Mouse (Mus musculus): Measurements from ENCODE around the gene Fbxl12. TPM values are rescaled to one million over a fixed set of nuclear protein-coding genes. Genes with fewer than 3 reads are reported as not detected.
"Not testable (repeated sequence)": the region's sequence is repeated elsewhere in the genome, so short reads cannot be mapped to it uniquely, and the experiment has no call there.

The Fbxl12 gene
- total RNA-seq (2021): 10 to 100 TPM; 10.1 to 10.2 TPM

DNA sequence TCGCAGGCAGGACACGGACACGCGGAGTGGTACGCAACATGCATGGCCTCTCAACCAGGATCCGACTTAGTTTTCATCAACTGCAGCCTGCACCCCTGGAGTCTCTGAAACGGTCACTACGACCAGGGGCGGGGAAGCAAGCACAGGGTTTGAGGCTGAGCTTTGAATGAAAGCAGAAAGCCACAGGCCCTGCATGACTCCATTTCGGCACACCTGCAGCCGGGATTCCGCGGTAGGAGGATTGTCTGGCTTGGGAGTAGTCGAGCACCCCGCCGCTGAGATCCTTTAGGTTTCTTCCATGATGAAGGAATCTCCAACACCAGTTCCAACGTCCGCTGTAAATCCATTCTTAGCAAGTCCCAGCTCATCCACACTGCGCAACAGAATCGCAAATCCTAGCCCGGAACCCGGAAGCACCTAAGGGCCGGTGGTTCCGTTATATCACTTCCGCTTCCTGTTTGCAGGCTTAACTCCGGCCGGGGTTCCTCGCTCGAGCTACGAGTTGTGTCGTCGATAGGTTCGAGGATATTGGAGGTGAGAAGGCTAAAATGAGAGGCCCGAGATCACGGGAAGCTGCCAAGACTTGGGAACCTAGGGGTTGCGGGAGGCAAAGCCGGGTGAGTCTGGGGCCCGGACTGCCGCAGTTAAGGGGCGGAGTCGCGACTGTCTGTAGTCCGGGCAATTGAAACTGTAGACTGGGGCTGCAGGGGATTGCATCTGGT lies at the start of gene Fbxl12:
TSS of gene Fbxl12 (minus strand) at position 408 of the 722 bp plus-strand sequence.
- DNase-seq: peak; percentile 76 to 83
- intact Hi-C loops (cut with DNase I): loop anchor here (10.0 kb wide), 1 partner anchor 150 kb away; the partner anchor contains the start of gene Zfp426

DNA sequence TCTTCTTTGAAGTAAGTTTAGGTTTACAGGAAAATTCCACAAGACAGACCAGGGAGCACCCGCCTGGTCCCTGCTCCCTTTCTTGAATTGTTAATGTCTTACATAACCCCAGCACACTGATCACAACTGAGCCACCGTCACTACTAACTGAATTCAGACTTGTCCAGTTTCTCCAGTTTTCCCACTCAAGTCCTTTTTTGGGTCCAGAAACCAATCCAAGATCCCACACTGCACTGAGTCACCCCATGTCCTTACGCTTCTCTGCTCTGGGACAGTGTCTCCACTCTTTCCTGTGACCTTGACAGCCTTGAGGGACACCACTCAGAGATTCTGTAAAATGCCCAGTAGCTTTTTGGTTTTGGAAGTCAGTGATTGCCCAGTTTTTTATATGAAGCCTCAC lies 48.3 kb upstream of the Fbxl12 start:
- intact Hi-C loops (cut with DNase I): no loop called here
- no peak for DNase-seq

DNA sequence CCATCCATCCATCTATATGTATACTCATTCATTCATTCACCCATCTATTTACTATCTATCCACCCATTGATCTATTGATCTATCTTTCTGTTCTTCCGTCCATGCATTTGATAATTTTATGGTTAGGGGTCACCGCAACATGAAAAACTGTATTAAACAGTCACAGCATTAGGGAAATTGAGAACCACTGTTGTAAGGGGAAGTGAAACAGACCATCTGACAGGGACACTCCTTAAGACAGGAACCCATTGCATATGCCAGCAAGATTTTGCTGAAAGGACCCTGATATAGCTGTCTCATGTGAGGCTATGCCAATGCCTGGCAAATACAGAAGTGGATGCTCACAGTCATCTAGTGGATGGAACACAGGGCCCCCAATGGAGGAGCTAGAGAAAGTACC lies 45.9 kb upstream of the Fbxl12 start:
- DNase-seq; intact Hi-C loops (cut with DNase I): not testable (repeated sequence)

DNA sequence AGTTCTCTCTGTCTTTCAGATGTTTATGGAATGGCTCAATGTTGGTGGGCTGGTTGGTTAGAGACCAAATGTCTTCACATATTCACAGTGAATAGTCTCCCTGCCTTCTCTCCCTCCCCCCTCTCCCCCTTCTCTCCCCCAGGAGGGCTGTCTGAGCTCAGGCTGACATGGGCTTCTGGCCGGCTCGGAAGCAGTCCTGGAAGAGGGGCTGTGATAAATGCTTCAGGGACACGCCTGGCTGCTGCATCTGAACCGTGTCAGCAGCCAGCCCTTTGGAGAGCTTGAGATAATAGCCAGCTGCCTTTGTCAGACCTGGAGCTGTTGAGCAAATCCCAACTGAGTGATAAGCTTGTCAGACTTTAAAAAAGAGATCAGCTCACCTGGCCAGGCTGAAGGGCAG lies 45.3 kb upstream of the Fbxl12 start:
- intact Hi-C loops (cut with DNase I): no loop called here
- no peak for DNase-seq

DNA sequence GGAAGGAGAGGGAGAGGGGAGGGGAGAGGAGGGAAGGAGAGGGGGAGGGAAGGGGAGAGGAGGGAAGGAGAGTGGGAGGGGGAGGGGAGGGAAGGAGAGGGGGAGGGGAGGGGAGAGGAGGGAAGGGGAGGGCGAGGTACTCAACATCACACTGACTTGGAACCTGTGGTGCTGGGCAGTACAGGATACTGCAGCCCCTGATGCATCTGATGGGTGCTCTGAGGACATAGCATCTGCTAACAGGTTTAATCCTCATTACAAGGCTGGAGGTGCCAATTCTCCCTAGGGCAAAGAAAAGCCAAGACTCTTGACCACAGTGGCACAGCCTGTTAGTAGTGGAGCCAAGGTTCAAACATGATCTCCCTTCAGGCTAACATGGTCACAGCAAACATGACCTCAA lies 44.8 kb upstream of the Fbxl12 start:
- no peak for DNase-seq
- intact Hi-C loops (cut with DNase I): no loop called here

DNA sequence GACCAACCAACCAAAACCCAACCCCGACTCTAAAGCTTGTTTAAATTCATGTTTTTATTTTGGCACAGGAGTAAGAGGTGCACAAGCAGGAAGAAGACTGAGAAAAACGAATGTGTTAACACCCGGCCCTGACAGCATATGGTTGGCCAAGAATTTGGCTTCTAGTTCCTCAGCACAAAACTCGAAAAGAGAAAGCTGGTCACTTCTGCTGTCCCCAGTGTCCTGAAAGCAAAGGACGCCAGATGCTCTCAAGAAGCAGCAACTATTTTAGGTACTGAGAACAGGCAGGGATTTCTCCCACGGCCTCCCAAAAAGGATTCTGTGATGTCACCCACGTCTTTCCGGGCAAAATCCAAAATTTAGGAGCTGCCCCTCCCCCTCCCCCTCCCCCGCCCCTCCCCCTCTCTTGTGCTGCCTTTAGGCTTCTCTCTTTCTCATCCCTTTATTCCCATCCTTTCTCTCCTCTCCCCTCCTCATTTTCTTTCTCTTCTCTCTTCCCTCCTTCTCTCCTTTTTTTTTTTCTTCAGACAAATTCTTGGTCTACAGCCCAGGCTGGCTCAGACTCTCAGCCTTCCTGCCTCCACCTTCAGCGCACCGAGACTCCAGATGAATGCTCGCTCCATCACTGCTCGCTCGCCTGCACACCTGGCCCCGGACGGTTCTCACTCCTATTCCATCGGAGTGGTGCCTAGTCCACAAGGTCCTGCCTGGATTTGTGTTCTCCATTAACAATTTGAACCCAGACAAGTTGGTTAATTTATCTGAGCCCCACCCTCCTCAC lies 40.7 kb upstream of the Fbxl12 start:
- intact Hi-C loops (cut with DNase I): no loop called here
- DNase-seq: no peak

DNA sequence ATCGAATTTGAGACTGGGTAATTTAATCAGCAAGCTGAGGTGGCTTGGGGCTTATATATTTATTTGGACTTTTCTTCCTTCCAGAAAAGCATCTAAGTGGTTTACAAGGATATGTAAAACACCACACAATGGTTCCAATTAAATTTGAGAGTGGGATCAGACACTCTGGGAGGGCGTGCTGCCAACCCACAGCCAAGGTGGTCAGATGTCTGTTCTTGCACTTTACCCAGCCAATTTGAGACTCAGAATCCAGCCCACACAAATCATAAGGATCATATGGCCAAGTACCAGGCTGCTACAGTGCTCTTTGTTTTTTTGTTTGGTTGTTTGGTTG lies 37.8 kb upstream of the Fbxl12 start:
- intact Hi-C loops (cut with DNase I): no loop called here
- DNase-seq: no peak

DNA sequence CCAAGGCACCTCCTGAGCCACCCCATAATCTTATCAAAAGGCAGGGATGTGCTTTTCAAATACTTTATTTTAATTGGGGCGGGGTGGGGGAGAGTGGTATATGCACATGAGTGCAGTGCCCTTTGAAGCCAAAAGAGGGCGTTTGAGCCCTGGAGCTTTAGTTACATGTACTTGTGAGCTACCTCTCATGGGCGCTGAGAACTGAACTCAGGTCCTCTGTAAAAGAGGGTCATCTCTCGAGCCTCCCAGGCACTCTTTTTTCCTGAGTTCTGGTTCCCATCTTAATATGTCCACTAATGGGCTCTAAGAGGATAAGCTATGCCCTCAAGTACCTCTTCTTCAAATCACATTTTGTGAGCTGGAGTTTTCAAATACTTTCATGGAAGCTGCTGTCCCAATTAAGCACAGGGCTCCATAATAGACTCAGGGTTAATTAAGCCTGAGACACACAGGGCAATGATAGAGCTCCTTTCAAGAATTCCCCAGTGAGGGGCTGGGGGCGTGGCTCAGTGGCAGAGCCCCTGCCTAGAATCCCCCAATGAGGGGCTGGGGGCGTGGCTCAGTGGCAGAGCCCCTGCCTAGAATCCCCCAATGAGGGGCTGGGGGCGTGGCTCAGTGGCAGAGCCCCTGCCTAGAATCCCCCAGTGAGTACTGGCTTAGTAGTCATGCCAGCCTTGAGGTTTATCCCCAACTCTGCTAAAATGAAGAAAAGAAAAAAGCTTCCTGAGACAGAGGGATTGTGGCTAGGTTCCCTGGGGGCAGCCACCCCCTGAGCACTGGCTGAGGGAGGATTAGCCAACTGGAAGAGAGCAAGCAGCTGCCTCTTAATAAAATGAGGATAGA lies 37.2 kb upstream of the Fbxl12 start:
- intact Hi-C loops (cut with DNase I): no loop called here
- no peak for DNase-seq

DNA sequence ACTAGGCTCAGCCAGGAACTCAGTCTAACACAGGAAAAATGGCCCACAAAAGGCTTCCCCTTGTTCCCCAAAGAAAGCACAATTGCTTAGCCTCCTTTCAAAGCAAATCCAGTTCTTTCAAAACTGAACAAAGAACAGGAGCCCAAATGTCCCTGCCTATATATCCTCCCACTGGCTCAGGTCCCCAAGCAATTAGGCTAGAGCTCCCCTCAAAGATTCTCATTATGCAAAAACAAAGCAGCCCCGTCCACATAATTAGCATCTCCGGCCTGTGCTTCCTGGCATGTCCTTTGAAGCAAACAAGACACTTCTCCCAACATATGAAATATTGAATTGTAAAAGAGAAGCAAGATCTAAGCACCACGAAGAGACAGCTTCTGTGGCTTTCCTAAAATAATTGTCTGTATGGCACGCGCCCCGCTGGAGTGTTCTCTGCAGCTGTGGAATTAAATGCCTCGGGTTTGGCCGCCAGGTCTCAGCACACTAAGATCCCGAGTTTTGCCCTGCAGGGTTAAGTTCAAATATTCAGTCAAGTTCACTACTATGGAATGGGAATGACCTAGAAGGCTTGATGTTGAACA lies 35.9 kb upstream of the Fbxl12 start:
- intact Hi-C loops (cut with DNase I): no loop called here
- no peak for DNase-seq

DNA sequence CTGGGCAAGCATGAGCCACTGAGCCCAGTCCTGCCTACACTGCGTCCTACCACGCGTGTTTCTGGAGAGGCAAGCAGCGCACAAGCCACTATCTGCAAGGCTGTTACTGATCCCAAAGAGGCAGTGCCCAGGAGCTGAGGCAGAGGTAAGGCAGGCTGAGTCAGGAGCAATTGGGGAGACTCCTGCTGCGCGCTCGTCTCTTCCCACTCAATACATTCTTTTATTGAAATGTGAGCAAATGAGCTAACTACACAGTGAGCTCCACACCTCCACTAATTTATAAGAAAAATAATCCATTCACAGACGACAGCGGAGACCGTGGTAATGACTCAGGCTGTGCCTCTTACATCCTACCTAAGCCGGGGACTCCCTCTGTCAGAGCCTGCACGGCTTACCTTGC lies 33.3 kb upstream of the Fbxl12 start:
- intact Hi-C loops (cut with DNase I): no loop called here
- no peak for DNase-seq

DNA sequence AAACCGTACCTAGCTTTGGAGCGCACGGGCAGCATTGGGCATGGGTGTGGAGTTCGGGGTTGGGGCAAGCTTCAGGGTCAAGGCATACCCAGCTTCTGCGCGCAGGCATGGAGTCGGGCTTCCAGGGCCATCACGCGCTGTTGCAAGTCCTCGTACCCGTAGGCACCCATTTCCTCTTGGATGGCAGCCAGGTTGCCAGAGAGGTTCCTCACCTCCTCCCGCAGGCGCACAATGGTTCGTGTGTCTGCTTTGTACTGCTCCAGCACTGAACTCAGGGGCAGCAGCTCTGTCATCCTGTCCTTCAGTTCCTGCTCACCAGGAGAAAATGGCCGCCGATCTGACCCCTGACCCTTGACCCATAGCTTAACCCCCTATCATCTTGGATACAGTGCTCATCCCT lies 27.5 kb upstream of the Fbxl12 start:
- intact Hi-C loops (cut with DNase I): no loop called here
- no peak for DNase-seq

DNA sequence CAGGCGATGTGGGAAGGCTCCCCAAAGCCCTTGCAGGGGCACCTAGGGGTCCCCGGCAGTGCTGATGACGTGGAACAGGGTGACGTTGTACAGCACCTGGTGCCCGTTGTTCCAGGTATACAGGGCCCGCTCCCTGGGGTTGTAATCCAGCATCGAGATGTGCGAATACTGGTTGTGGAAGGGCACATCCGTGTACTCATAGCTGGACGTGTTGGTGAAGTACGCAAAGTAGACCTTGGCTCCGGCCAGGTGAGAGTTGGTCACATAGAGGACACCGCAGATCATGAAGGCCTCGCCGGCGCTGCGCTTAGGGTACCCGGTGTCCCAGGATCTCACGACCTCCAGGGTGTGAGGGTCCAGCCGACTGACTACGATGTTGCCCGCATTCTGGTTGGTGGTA lies 23.5 kb upstream of the Fbxl12 start:
- DNase-seq: no peak
- intact Hi-C loops (cut with DNase I): no loop called here

DNA sequence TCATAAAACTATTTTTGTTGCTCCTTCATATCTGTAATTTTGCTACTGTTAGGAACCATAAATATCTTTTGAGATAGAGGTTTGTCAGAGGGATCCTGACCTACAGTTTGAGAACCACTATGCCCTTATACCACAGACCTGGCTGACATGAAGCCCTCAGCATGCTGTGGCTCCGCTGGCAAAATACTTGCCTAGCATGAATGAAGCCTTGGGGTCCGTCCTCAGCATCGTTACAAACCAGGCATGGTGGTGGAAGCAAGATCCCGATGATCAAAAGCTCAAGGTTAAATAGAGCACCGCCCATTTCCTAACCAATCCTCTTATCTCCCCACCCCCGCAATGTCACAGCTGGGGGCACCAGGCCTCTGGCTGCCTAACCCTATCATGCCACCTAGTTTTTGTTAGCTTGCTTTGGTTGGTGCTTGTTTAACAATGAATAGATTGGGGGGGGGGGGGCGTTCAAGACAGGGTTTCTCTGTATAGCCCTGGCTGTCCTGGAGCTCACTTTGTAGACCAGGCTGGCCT lies 22.0 kb upstream of the Fbxl12 start:
- intact Hi-C loops (cut with DNase I): no loop called here

DNA sequence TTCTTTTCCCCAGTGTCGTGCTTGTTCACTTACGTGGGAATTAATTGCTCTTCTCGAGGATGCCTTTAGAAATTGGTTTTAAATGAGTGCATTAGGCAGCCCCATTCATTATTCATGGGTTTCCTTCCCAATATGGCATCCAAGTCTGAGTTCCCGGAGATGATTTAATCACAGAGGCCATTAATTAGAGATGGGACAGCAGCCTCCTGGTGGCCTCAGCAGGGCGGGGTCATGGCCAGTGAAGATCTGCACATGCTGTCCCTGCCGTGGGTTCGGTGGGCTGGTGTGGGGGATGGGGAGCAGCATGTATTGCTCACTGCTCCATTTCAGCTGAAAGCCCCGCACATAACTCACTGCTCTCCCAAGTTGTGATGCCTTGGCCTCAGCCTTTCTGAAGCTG lies 21.4 kb upstream of the Fbxl12 start:
- no peak for DNase-seq
- intact Hi-C loops (cut with DNase I): no loop called here

More for the DNA sequence above, 22.0 kb upstream of the Fbxl12 start:
- no peak for DNase-seq

DNA sequence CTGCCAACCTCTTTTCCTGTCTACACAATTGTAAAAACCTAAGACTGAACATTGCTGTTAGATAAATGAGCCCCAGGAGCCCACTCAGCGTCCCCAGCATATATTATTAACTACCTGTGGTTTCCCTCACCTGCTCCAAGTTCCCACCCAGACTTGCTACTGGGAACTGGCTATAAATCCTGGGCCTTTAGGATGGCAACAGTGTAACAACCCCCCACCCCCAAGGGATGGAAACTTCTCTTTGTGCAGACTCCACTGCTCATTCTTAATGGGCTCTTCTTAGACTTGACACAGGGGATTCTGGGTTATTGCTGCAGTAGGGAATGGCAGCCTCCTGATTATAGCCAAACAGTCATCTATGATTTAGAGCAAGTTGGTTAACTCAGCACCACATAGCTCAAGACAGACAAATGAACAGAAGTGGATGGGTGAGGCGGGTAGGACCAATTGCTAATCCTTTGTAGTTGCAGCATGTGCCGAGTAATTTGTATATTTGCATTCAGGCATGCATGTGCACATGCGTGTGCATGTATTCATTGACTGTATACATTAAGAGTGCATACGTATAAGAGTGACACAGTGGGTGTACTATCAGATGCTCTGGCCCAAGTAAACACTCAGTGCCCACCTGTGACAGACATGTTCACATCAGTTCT lies 20.5 kb upstream of the Fbxl12 start:
- intact Hi-C loops (cut with DNase I): loop anchor here (5.0 kb wide), 2 partner anchors 172 to 198 kb away; no protein-coding TSS in a partner anchor
- DNase-seq: no peak

DNA sequence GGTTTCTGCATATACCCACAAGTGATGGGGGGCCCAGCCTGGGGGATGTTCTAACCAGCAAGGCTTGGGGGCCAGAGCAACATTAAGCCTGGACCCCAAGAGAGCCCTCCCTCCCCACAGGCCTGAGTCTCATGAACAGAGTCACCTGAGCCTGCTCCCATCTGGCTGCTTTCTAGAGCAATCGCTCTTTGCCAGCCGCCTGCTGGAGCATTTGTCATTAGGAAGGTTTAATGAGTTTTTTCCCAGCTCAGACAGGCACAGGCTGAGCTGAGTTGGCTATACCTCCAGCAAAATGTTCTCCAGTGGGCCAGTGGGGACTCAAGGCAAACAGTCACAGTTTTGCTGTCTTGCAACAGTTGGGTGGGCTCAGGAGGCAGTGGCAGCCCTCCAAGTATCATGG lies 19.8 kb upstream of the Fbxl12 start:
- intact Hi-C loops (cut with DNase I): loop anchor here (5.0 kb wide), 2 partner anchors 173 to 197 kb away; no protein-coding TSS in a partner anchor
- no peak for DNase-seq

DNA sequence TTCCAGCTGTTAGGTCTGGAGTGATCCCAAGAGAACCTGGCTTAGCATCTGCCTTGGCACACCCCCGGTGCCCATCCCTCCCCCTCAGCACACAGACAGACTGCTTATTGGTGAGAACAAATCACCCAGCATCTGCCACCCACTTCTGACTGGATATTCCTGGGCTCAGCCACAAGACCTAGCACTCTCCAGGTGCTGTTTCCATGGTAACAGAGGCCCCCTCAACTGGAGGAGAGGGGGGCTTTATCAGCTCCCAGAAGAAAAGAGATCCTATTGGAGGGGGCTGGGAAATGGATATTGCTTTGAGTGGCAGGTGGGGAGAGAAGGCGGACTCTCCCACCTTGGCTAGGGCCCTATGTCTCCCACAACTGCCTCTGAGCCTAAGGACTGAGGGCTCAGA lies 19.4 kb upstream of the Fbxl12 start:
- DNase-seq: no peak
- intact Hi-C loops (cut with DNase I): loop anchor here (5.0 kb wide), 2 partner anchors 173 to 197 kb away; no protein-coding TSS in a partner anchor

DNA sequence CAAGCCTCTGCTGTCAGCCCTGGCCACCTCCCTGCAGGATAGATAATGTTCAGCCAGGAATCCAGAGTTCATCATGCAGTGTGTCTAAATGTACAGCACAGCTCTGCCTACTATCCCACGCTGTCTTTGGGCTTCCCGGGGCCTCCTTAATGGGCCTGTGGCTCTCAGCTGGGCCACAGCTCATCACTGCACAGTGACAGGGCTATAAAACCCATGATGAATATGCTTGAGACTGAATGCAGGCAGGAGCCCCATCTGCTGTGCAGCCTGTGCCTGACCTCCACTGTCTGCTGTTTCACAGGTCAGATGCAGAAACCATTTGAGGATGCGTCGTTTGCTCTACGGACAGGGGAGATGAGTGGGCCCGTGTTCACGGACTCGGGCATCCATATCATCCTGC lies 18.3 kb upstream of the Fbxl12 start:
- no peak for DNase-seq
- intact Hi-C loops (cut with DNase I): loop anchor here (5.0 kb wide), 2 partner anchors 174 to 196 kb away; no protein-coding TSS in a partner anchor

DNA sequence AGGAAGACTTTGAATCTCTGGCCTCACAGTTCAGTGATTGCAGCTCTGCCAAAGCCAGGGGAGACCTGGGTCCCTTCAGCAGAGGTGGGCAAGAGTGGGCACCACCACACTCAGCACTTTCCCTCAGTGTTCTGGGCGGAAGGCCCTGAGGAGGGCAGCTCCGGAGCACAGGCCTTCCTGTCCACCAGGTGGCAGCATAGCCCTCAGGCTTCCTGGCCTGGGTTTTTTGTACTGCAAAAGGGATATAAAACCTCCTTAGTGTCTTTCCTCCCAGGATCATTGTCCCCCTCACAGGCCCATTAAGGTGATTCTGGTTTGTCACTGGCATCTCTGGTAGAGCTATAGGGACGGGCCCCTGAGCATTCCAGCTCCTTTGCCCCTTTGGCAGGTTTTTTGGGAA lies 17.8 kb upstream of the Fbxl12 start:
- intact Hi-C loops (cut with DNase I): loop anchor here (5.0 kb wide), 2 partner anchors 175 to 195 kb away; no protein-coding TSS in a partner anchor

DNA sequence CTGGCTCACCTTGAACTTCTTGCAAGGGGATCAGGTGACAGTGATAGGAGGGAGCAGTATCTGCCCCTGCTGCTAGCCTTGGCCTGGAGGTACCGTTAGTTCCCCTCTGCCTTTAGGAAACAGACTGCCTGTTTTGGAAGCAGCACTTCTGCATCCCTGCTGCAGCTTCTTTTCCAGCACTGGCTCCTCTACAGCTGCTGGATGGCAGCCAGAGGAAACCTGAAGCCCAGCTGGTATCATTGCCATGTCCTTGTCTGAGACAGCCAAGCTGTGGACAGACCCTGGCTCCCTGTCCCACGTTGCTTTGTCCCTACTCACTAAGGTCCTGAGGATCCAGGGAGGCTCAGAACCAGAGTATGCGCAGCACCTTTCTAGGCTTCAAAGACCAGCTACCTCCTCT lies 13.0 kb upstream of the Fbxl12 start:
- peak; percentile 44 to 50 for DNase-seq
- intact Hi-C loops (cut with DNase I): no loop called here

More for the DNA sequence above, 17.8 kb upstream of the Fbxl12 start:
- peak; percentile 71 to 75 for DNase-seq

Data from heart, postnatal 36 days (tissue).